Mouse (Mus musculus): ENCODE data around the gene Pdlim4. TPM values are rescaled to one million over a fixed set of nuclear protein-coding genes. Genes with fewer than 3 reads are reported as not detected.

Gene Pdlim4
- total and polyA plus RNA-seq, 2 experiments from 2014 or later, result 30.9 to 47.9 TPM

DNA sequence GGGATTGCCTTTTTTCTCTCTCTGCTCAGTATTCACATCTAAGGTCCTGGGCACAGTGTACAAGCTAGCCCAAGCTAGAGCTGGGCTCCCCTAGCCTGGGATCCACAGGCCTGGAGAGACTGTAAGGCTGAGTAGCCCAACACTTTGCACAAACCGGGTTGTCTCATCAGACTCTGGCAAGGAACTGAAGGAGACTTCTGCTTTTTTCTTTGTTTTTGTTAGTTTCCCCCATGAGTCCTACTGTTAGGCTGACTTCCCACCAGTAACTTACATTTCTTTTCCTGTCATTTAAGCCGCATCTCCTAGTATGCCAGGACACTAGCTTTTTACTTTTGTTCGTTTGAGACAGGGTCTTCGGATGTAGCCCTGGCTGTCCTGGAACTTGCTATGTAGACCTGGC, 39.8 kb downstream of the Pdlim4 start:
- WGBS, result 72% methylated on average over 4 of the region's 4 CpGs
- Histone ChIP-seq H3K36me3 (ENCODE audit: insufficient read depth) (no peaks in the 10 kb centered on the region), H3K9me3 (ENCODE audit: low read length) (no peaks in the 10 kb centered on the region), H3K4me3 (ENCODE audit: low read depth, low read length) (no peak overlapping the region), H3K27ac (ENCODE audit: low read depth, low read length) (no peak overlapping the region), H3K4me2 (ENCODE audit: low read depth) (peak overlapping the region; percentile 90), H3K9ac (no peak overlapping the region), H3K27me3 (ENCODE audit: insufficient read depth, low read length) (no peaks in the 10 kb centered on the region), H3K4me1 (ENCODE audit: insufficient read depth) (peaks cover 8% of the 10 kb centered on the region; the same call in 1 of the 2 replicates)
- TF ChIP-seq CTCF (IDR thresholded peaks at IDR 0.05; ENCODE audit: low read depth), result no peak
- ATAC-seq (no peak), DNase-seq (no peak)

DNA sequence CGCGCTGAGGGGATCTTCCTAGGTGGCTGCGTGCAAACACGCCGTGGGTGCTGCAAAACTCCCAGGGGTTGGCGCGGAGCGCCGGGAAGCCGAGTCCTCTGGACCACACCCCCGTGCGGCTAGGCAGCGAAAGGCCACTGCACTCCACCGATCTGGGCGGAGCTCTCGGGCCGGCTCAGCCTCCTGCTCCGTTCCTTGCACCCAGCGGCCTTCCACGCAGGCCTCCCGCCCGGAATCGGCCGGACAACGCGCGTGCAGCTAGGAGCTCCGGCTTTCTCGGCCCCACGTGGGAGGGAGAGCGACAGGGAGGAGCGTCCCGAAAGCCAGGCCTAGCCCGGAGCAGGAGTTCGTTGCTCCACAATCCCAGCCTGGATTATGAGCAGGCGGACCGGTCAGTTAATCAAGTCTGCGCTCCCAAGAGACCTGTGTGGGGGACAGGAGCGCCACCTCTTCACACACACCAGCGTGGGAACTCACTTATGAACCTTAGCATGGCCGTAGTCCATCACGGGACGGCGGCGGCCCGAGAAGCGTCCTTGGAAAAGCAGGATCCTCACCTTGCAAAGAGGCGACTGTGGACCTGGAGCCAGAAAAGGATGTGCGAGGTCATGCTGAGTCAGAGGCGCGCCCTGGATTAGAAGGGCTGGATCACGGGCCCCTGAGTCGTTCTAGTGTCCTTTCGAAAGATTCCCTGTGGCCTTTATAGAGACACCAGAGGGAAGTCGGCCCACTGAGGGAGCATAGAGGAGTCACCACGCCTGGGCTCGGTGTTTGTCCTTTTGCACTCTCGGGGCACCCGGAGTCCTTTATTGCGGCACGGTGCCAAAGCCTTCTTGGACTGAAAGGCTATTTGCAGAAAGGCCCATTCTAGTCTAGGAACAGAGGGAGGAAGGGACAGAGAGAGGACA, 40.5 kb downstream of the Pdlim4 start, which contains the start of gene Slc22a4:
Gene Slc22a4 (minus strand): TSS at position 47 of the 908 bp plus-strand sequence.
- ATAC-seq (peak; percentile 87), DNase-seq (peak; percentile 66)
- H3K4me3 ChIP-seq (ENCODE audit: low read depth, low read length), result peak within 1 kb of the TSS; percentile 48
- H3K9ac ChIP-seq, result peak within 1 kb of the TSS; percentile 64
- H3K4me1 ChIP-seq (ENCODE audit: insufficient read depth), result peaks cover 8% of the 10 kb centered on the region; the same call in 1 of the 2 replicates
- no peak within 1 kb of the TSS for H3K27ac ChIP-seq (ENCODE audit: low read depth, low read length)
- peak within 1 kb of the TSS; percentile 90 for H3K4me2 ChIP-seq (ENCODE audit: low read depth)
- WGBS, result 4% methylated on average over 59 of the region's 61 CpGs
- H3K9me3 ChIP-seq (ENCODE audit: low read length), result no peaks in the 10 kb centered on the region
- H3K36me3 ChIP-seq (ENCODE audit: insufficient read depth), result no peaks in the 10 kb centered on the region
- peak; percentile 35; the same call in 1 of the 2 replicates for TF ChIP-seq CTCF (IDR thresholded peaks at IDR 0.05; ENCODE audit: low read depth)
- H3K27me3 ChIP-seq (ENCODE audit: insufficient read depth, low read length), result no peaks in the 10 kb centered on the region

DNA sequence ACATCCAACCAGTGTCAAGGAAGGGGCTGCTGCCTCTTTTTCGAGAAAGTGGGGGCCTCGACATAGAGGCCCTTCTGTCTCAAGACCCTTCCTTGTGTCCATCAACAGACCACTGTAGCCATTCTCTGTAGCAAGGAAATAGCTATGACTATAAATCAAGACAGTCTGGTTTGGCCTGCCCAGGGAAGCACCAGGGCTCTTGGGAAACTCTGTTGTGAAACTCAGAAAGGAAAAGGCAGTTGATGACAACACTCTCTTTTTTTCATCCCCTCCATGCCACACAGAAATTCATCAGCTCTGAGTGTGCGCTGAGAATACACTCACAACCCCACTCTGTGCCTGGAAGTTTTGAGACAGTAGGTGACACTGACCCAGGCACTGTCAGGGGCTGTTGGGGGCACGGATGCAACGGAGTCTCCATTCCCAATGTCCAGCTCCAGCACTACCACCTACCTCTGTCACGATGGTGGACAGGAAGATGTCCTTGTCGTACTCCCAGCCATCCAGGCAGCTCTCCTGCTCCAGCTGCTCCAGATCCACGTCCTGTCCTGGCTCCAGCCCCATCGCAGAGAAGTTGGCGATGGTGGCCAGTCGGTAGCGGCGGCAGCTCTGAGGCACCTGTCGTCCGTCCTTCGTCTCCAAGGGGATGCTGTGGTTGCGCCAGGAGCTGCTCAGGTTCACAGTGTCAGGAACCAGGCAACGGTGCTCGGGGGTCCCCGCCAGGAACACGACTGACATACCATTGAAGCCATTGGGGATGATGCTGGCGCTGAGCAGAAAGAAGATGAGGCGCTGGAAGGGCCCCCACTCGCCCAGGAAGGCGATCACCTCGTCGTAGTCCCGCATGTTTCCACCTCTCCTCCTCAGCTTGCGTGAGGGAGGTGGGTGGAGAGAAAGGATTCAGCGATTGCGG, 41.4 kb downstream of the Pdlim4 start:
- H3K9ac ChIP-seq, result peak overlapping the region; percentile 64
- WGBS, result 16% methylated on average over 31 of the region's 31 CpGs
- peak overlapping the region; percentile 90 for H3K4me2 ChIP-seq (ENCODE audit: low read depth)
- H3K4me3 ChIP-seq (ENCODE audit: low read depth, low read length), result peak overlapping the region; percentile 48
- no peaks in the 10 kb centered on the region for H3K27me3 ChIP-seq (ENCODE audit: insufficient read depth, low read length)
- DNase-seq, result no peak
- no peaks in the 10 kb centered on the region for H3K9me3 ChIP-seq (ENCODE audit: low read length)
- H3K36me3 ChIP-seq (ENCODE audit: insufficient read depth), result no peaks in the 10 kb centered on the region
- peaks cover 8% of the 10 kb centered on the region; the same call in 1 of the 2 replicates for H3K4me1 ChIP-seq (ENCODE audit: insufficient read depth)
- no peak overlapping the region for H3K27ac ChIP-seq (ENCODE audit: low read depth, low read length)
- no peak for ATAC-seq
- TF ChIP-seq CTCF (IDR thresholded peaks at IDR 0.05; ENCODE audit: low read depth), result no peak

DNA sequence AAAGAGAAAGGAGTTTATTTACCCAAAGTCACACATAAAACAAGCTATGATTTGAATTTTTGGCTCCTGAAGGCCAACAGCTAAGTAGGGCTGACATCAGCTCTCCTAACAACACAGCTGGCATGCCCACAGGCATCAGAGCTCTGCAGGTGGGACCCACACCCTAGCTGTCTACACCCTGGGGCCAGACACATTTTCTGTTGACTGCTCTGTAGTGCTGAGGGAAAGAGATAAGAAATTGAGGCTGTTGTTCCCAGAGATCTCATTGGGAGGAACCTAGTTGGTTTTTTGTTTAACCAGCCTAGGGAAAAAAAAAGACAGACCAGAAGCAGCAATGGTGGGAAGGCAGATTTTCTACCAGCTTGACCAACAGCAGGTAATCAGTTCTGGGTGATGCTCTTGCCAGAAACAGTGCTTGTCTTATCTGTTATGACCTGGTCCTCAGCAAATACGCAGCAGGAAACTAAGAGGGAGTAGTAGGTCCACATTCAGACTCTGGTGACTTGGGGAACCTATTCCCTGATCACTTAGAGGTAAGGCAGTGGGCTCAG, 42.2 kb downstream of the Pdlim4 start:
- DNase-seq (no peak), ATAC-seq (peak; percentile 14; the same call in 1 of the 2 replicates)
- Histone ChIP-seq H3K27ac (ENCODE audit: low read depth, low read length) (no peak overlapping the region), H3K36me3 (ENCODE audit: insufficient read depth) (no peaks in the 10 kb centered on the region), H3K9me3 (ENCODE audit: low read length) (no peaks in the 10 kb centered on the region), H3K4me2 (ENCODE audit: low read depth) (no peak overlapping the region), H3K4me1 (ENCODE audit: insufficient read depth) (peaks cover 8% of the 10 kb centered on the region; the same call in 1 of the 2 replicates), H3K9ac (no peak overlapping the region), H3K27me3 (ENCODE audit: insufficient read depth, low read length) (no peaks in the 10 kb centered on the region), H3K4me3 (ENCODE audit: low read depth, low read length) (no peak overlapping the region)
- TF ChIP-seq CTCF (IDR thresholded peaks at IDR 0.05; ENCODE audit: low read depth), result no peak
- WGBS, result 91% methylated on average over 1 of the region's 1 CpGs

DNA sequence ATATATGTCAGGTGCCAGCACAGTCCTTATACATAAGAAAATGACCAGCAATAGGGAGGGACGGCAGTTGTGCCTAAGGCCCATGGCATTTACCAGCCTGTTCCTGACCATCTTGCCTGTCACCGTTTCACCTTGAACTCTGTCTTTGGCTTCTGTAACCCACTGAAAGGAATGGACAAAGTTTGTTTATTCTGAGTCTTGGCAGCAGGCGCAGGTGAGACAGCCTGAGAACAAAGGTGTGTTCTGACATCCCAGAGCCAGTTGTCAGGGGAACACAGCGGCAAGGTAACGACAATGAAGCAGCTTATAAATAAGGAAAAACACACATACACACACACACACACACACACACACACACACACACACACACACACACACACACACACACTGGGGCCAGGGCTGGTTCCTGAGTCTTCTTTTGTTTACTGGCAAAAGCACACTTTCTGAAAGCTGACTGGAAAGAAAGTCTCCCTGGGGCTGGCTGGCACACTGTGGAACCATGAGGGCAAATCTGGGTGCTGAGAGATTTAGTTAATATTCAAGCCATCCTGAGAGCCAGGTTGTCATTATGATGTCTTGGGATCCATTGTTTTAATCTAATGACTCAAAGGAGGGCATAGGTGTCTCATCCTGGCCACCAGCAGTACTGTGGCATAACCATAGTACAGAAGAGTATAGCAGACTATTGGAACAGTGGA, 47.3 kb downstream of the Pdlim4 start:
- Histone ChIP-seq H3K9ac (no peak overlapping the region), H3K4me1 (ENCODE audit: insufficient read depth) (no peaks in the 10 kb centered on the region), H3K9me3 (ENCODE audit: low read length) (no peaks in the 10 kb centered on the region), H3K36me3 (ENCODE audit: insufficient read depth) (no peaks in the 10 kb centered on the region), H3K27ac (ENCODE audit: low read depth, low read length) (no peak overlapping the region), H3K4me3 (ENCODE audit: low read depth, low read length) (no peak overlapping the region), H3K27me3 (ENCODE audit: insufficient read depth, low read length) (no peaks in the 10 kb centered on the region), H3K4me2 (ENCODE audit: low read depth) (no peak overlapping the region)
- no peak for TF ChIP-seq CTCF (IDR thresholded peaks at IDR 0.05; ENCODE audit: low read depth)
- ATAC-seq, result no peak
- WGBS, result 79% methylated on average over 5 of the region's 5 CpGs
- DNase-seq, result no peak

Measured in forebrain, postnatal 0 days (tissue).